Mouse (Mus musculus) CH12.LX (cell line): ENCODE results near the gene Ucn3. TPM values are rescaled to one million over a fixed set of nuclear protein-coding genes. Genes with fewer than 3 reads are reported as not detected.

Experiments
- DNase-seq: peaks from one replicate; pipeline ENCODE4 v3.0.0-alpha.2; 2013; ENCODE audit errors: extremely low read depth
- H3K27ac ChIP-seq: 2 replicates; pipeline ENCODE4 v1.5.1; 2012; ENCODE audit warnings: low read depth, mild to moderate bottlenecking, control low read depth, moderate library complexity; ENCODE audit not compliant: insufficient read depth
- H3K27me3 ChIP-seq: replicated peaks from 2 replicates; pipeline ENCODE3; 2012; ENCODE audit warnings: inconsistent platforms
- H3K36me3 ChIP-seq, 2 experiments: replicated peaks in 1 of 2; 2 replicates each; pipeline versions ENCODE3 to v1.6.1; 2012; ENCODE audit warnings: inconsistent platforms in 1 of 2, low read length in 1 of 2, mild to moderate bottlenecking in 1 of 2, mixed read lengths in 1 of 2, moderate library complexity in 1 of 2; ENCODE audit not compliant: control insufficient read depth in 1 of 2, insufficient read depth in 1 of 2
- H3K4me1 ChIP-seq, 2 experiments: 2 replicates each; pipeline ENCODE4 v1.6.1; 2012; ENCODE audit warnings: inconsistent platforms in 1 of 2, moderate library complexity in 1 of 2; ENCODE audit not compliant: insufficient read depth in 2 of 2, control insufficient read depth in 1 of 2
- H3K4me2 ChIP-seq: 2 replicates; pipeline ENCODE4 v1.6.1; 2012; ENCODE audit warnings: low read depth, mild to moderate bottlenecking, control low read depth; ENCODE audit not compliant: poor library complexity, insufficient read depth, severe bottlenecking
- H3K4me3 ChIP-seq, 3 experiments: fragments of 150-350 bp in 1 of 3; sonication (generic) in 1 of 3; replicated peaks in 1 of 3; 2 replicates each; pipeline versions ENCODE3 to v1.5.1; 2011 to 2012; ENCODE audit warnings: low read depth in 2 of 3, low read length in 2 of 3, mild to moderate bottlenecking in 2 of 3, moderate library complexity in 2 of 3, control low read depth in 1 of 3, improper control_type of control experiment in 1 of 3, inconsistent platforms in 1 of 3, mixed read lengths in 1 of 3; ENCODE audit not compliant: poor library complexity in 1 of 3
- H3K79me2 ChIP-seq: replicated peaks from 2 replicates; pipeline ENCODE4 v1.6.1; 2012; ENCODE audit warnings: mild to moderate bottlenecking, moderate library complexity; ENCODE audit not compliant: control insufficient read depth, poor library complexity, insufficient read depth, severe bottlenecking; ENCODE audit errors: extremely low read depth
- H3K9ac ChIP-seq: 2 replicates; pipeline ENCODE4 v1.6.1; 2012; ENCODE audit warnings: low read depth, mild to moderate bottlenecking, control low read depth, moderate library complexity; ENCODE audit not compliant: insufficient read depth
- H3K9me3 ChIP-seq: replicated peaks from 2 replicates; pipeline ENCODE3; 2012; ENCODE audit warnings: low read length, inconsistent platforms, mixed read lengths
- CHD1 ChIP-seq: IDR thresholded peaks from 2 replicates; pipeline ENCODE4 v1.6.1; 2012; ENCODE audit warnings: low read depth, low read length, improper control_type of control experiment, inconsistent platforms
- CTCF ChIP-seq, 2 experiments: IDR thresholded peaks in 1 of 2; conservative IDR thresholded peaks in 1 of 2; 2 replicates each; pipeline ENCODE4 v1.5.1; 2011 to 2012; ENCODE audit warnings: low read depth in 2 of 2, low read length in 2 of 2, improper control_type of control experiment in 1 of 2, inconsistent platforms in 1 of 2, mild to moderate bottlenecking in 1 of 2, moderate library complexity in 1 of 2
- E2F4 ChIP-seq: IDR thresholded peaks from 2 replicates; pipeline ENCODE4 v1.6.1; 2011; ENCODE audit warnings: low read depth, low read length, improper control_type of control experiment; ENCODE audit not compliant: insufficient replicate concordance
- ELF1 ChIP-seq: IDR thresholded peaks from 2 replicates; pipeline ENCODE4 v1.6.1; 2014; ENCODE audit warnings: low read depth, mild to moderate bottlenecking, inconsistent platforms, low read length, improper control_type of control experiment
- ETS1 ChIP-seq: conservative IDR thresholded peaks from 2 replicates; pipeline ENCODE4 v1.6.1; 2012; ENCODE audit warnings: low read depth, mild to moderate bottlenecking, inconsistent platforms, low read length, improper control_type of control experiment, moderate library complexity
- HCFC1 ChIP-seq: IDR thresholded peaks from 2 replicates; pipeline ENCODE4 v1.6.1; 2012; ENCODE audit warnings: low read depth, mild to moderate bottlenecking, inconsistent platforms, low read length, improper control_type of control experiment
- IRF4 ChIP-seq: IDR thresholded peaks from 2 replicates; pipeline ENCODE4 v1.6.1; 2014; ENCODE audit warnings: low read depth, mild to moderate bottlenecking, inconsistent platforms, low read length, improper control_type of control experiment
- KAT2A ChIP-seq: IDR thresholded peaks from 2 replicates; pipeline ENCODE4 v1.6.1; 2012; ENCODE audit warnings: low read length, improper control_type of control experiment, inconsistent platforms; ENCODE audit not compliant: insufficient replicate concordance
- MAFK ChIP-seq: IDR thresholded peaks from 2 replicates; pipeline ENCODE4 v1.6.1; 2011; ENCODE audit warnings: low read length, improper control_type of control experiment; ENCODE audit not compliant: insufficient replicate concordance
- MAX ChIP-seq: IDR thresholded peaks from 2 replicates; pipeline ENCODE4 v1.6.1; 2011; ENCODE audit warnings: low read length, improper control_type of control experiment
- MAZ ChIP-seq: IDR thresholded peaks from 2 replicates; pipeline ENCODE4 v1.6.1; 2012; ENCODE audit warnings: low read depth, mild to moderate bottlenecking, inconsistent platforms, low read length, improper control_type of control experiment, moderate library complexity
- MXI1 ChIP-seq: IDR thresholded peaks from 2 replicates; pipeline ENCODE4 v1.6.1; 2011; ENCODE audit warnings: mild to moderate bottlenecking, low read depth, low read length, improper control_type of control experiment
- MYC ChIP-seq: IDR thresholded peaks from 2 replicates; pipeline ENCODE4 v1.6.1; 2011; ENCODE audit warnings: low read depth, mild to moderate bottlenecking, improper control_type of control experiment, low read length
- NELFE ChIP-seq: IDR thresholded peaks from 2 replicates; pipeline ENCODE4 v1.6.1; 2011; ENCODE audit warnings: low read depth, low read length, improper control_type of control experiment
- PAX5 ChIP-seq: IDR thresholded peaks from 2 replicates; pipeline ENCODE4 v1.6.1; 2012; ENCODE audit warnings: low read length, inconsistent platforms, mixed read lengths
- POLR2A ChIP-seq: IDR thresholded peaks from 2 replicates; pipeline ENCODE4 v1.6.1; 2011; ENCODE audit warnings: low read depth, mild to moderate bottlenecking, improper control_type of control experiment, low read length
- POLR2AphosphoS2 ChIP-seq: IDR thresholded peaks from 2 replicates; pipeline ENCODE4 v1.6.1; 2011; ENCODE audit warnings: low read depth, low read length, improper control_type of control experiment
- RCOR1 ChIP-seq: conservative IDR thresholded peaks from 2 replicates; pipeline ENCODE4 v1.6.1; 2012; ENCODE audit warnings: low read depth, mild to moderate bottlenecking, inconsistent platforms, low read length, improper control_type of control experiment
- SIN3A ChIP-seq: IDR thresholded peaks from 2 replicates; pipeline ENCODE4 v1.6.1; 2012; ENCODE audit warnings: low read length, improper control_type of control experiment, inconsistent platforms
- TBP ChIP-seq: conservative IDR thresholded peaks from 2 replicates; pipeline ENCODE4 v1.6.1; 2011; ENCODE audit warnings: low read depth, low read length, improper control_type of control experiment
- TCF12 ChIP-seq: IDR thresholded peaks from 2 replicates; pipeline ENCODE4 v1.6.1; 2014; ENCODE audit warnings: low read depth, mild to moderate bottlenecking, inconsistent platforms, low read length, improper control_type of control experiment
- UBTF ChIP-seq: IDR thresholded peaks from 2 replicates; pipeline ENCODE4 v1.6.1; 2012; ENCODE audit warnings: low read depth, mild to moderate bottlenecking, inconsistent platforms, low read length, improper control_type of control experiment, moderate library complexity
- USF1 ChIP-seq: IDR thresholded peaks from 2 replicates; pipeline ENCODE4 v1.6.1; 2014; ENCODE audit warnings: low read depth, mild to moderate bottlenecking, inconsistent platforms, low read length, improper control_type of control experiment
- USF2 ChIP-seq: conservative IDR thresholded peaks from 2 replicates; pipeline ENCODE4 v1.6.1; 2011; ENCODE audit warnings: low read depth, low read length, improper control_type of control experiment
- ZC3H11A ChIP-seq: IDR thresholded peaks from 2 replicates; pipeline ENCODE4 v1.6.1; 2012; ENCODE audit warnings: low read depth, mild to moderate bottlenecking, inconsistent platforms, low read length, improper control_type of control experiment
- ZKSCAN1 ChIP-seq: IDR thresholded peaks from 2 replicates; pipeline ENCODE4 v1.6.1; 2012; ENCODE audit warnings: low read depth, inconsistent platforms, low read length, improper control_type of control experiment, borderline replicate concordance
- dilution Hi-C: fragments of 300-500 bp; cut with MboI; formaldehyde crosslinking; loops from 2 replicates; pipeline ENCODE4 v1.14.3; 2020; ENCODE audit warnings: low sequenced_read_pairs; ENCODE audit not compliant: extremely low pct_unique_long_range_greater_than_20kb, extremely low pct_ligation_motif_present
- in situ Hi-C: fragments of 300-500 bp; cut with MboI; formaldehyde crosslinking; loops from 3 replicates; pipeline ENCODE4 v1.14.3; 2019; ENCODE audit warnings: low sequenced_read_pairs, low pct_ligation_motif_present, low pct_unique_long_range_greater_than_20kb, mixed read lengths
- polyA plus RNA-seq: library from polyadenylated mRNA; unstranded; fragments of >175 nt; gene quantifications from 2 replicates; pipeline ENCODE4 v1.2.1, GENCODE M21; 2012; ENCODE audit warnings: low read depth; ENCODE audit not compliant: insufficient read length
- total RNA-seq, 2 experiments: library from RNA; depleted of rRNA; stranded (reverse); fragments of 300-350 nt in 1 of 2; fragments of >200 nt in 1 of 2; gene quantifications; 2 replicates each; pipeline ENCODE4 v1.2.3; 2012 to 2014

The Ucn3 gene
- total and polyA plus RNA-seq, 3 experiments: not detected

GRCm38 (mm10) chr13:3917571-3918311, 27.4 kb downstream of the Ucn3 start, which contains the start of the genes Net1 and Tubal3 (continued):
- TF ChIP-seq ETS1 (no peak), ZC3H11A (no peak), MAFK (no peak), SIN3A (peak; percentile 95), MYC (no peak), POLR2A (peak; percentile 89), CTCF (conservative IDR thresholded peaks at IDR 0.05 in 1 of 2, IDR thresholded peaks at IDR 0.05 in 1 of 2; ENCODE audit: low read depth in 2 of 2, low read length in 2 of 2) (no peak), KAT2A (0 out of 2 replicates have a peak, but pooled peaks have one; percentile 33), HCFC1 (peak; percentile 51), MAX (no peak), USF1 (no peak), POLR2AphosphoS2 (no peak), CHD1 (no peak; the same call in 1 of the 2 replicates), ELF1 (peak; percentile 35; the same call in 1 of the 2 replicates)

GRCm38 (mm10) chr13:3913504-3913903, 31.6 kb downstream of the Ucn3 start:
- H3K27ac ChIP-seq: no peak overlapping the region
- H3K9me3 ChIP-seq: peaks cover 5% of the 10 kb centered on the region
- H3K9ac ChIP-seq: no peak overlapping the region
- DNase-seq: no peak
- H3K79me2 ChIP-seq: peaks cover 5% of the 10 kb centered on the region
- dilution Hi-C loops (no loop called here), in situ Hi-C loops (loop anchor here (25.0 kb wide), 1 partner anchor 501 kb away; no protein-coding TSS in a partner anchor)
- H3K36me3 ChIP-seq: peaks cover 3 to 39% of the 10 kb centered on the region in 2 experiments
- H3K4me2 ChIP-seq: no peak overlapping the region
- TF ChIP-seq USF2 (no peak), TBP (no peak), ZC3H11A (no peak), HCFC1 (no peak), UBTF (no peak)
- H3K4me3 ChIP-seq: no peak overlapping the region
- no peaks in the 10 kb centered on the region for H3K27me3 ChIP-seq
- peaks cover 0 to 24% of the 10 kb centered on the region in 2 experiments; a peak in 2 of 4 replicates for H3K4me1 ChIP-seq

- Histone ChIP-seq H3K4me3 (no peak overlapping the region), H3K4me2 (no peak overlapping the region), H3K9ac (no peak overlapping the region), H3K79me2 (no peaks in the 10 kb centered on the region; the same call in none of the 2 replicates), H3K27me3 (no peaks in the 10 kb centered on the region), H3K27ac (no peak overlapping the region), H3K9me3 (no peaks in the 10 kb centered on the region), H3K4me1 (peaks cover 2 to 33% of the 10 kb centered on the region in 2 experiments), H3K36me3 (peaks cover 3 to 34% of the 10 kb centered on the region in 2 experiments)
- dilution Hi-C loops (no loop called here), in situ Hi-C loops (loop anchor here (25.0 kb wide), 1 partner anchor 498 kb away; no protein-coding TSS in a partner anchor)
- no peak for TF ChIP-seq SIN3A
- TF ChIP-seq ZKSCAN1: no peak
- TF ChIP-seq UBTF: no peak
- TF ChIP-seq RCOR1: no peak
- no peak for TF ChIP-seq TCF12
- no peak for TF ChIP-seq IRF4
- no peak for TF ChIP-seq MAFK
- no peak for TF ChIP-seq KAT2A
- no peak for TF ChIP-seq MAZ
- no peak for TF ChIP-seq HCFC1
- TF ChIP-seq MXI1: no peak
- TF ChIP-seq CHD1: no peak
- TF ChIP-seq CTCF (conservative IDR thresholded peaks at IDR 0.05 in 1 of 2, IDR thresholded peaks at IDR 0.05 in 1 of 2; ENCODE audit: low read depth in 2 of 2, low read length in 2 of 2): no peak
- no peak for TF ChIP-seq PAX5
- no peak for TF ChIP-seq NELFE
- TF ChIP-seq POLR2AphosphoS2: no peak
- no peak for TF ChIP-seq TBP
- TF ChIP-seq E2F4: no peak
- DNase-seq: no peak
These were observed 34.8 kb downstream of the Ucn3 start for GRCm38 (mm10) chr13:3910356-3910755.
